Mouse (Mus musculus) limb, embryonic 14.5 days (tissue): ENCODE results near the gene Lhpp. TPM values are rescaled to one million over a fixed set of nuclear protein-coding genes. Genes with fewer than 3 reads are reported as not detected.

Source experiments
- ATAC-seq: fragments of 200-750 bp; cut with Nextera tagmentation; 2 replicates; pipeline ENCODE4 v1.8.0; 2017; ENCODE audit warnings: low read depth, moderate number of reproducible peaks, moderate TSS enrichment; ENCODE audit not compliant: low FRiP score
- DNase-seq: peaks from one replicate; pipeline ENCODE4 v3.0.0-alpha.2; 2015; ENCODE audit warnings: low spot score
- H3K27ac ChIP-seq: fragments of 300-500 bp; sonication (generic); replicated peaks from 2 replicates; pipeline ENCODE4 v1.5.1; 2014; ENCODE audit warnings: low read depth, mild to moderate bottlenecking, low read length, moderate library complexity, mixed read lengths
- H3K27me3 ChIP-seq: fragments of 300-500 bp; sonication (generic); 2 replicates; pipeline ENCODE4 v1.6.1; 2014; ENCODE audit warnings: low read length, mixed read lengths; ENCODE audit not compliant: control insufficient read depth, insufficient read depth
- H3K36me3 ChIP-seq: fragments of 300-500 bp; sonication (generic); 2 replicates; pipeline ENCODE4 v1.6.1; 2014; ENCODE audit warnings: mild to moderate bottlenecking, low read length, moderate library complexity, mixed read lengths; ENCODE audit not compliant: control insufficient read depth, insufficient read depth
- H3K4me1 ChIP-seq: fragments of 300-500 bp; sonication (generic); 2 replicates; pipeline ENCODE4 v1.6.1; 2014; ENCODE audit warnings: antibody characterized with exemption, low read length, mixed read lengths; ENCODE audit not compliant: control insufficient read depth, insufficient read depth
- H3K4me2 ChIP-seq: fragments of 300-500 bp; sonication (generic); replicated peaks from 2 replicates; pipeline ENCODE4 v1.6.1; 2014; ENCODE audit warnings: low read depth, mild to moderate bottlenecking, low read length, moderate library complexity; ENCODE audit not compliant: severe bottlenecking
- H3K4me3 ChIP-seq: fragments of 300-500 bp; sonication (generic); replicated peaks from 2 replicates; pipeline ENCODE4 v1.5.1; 2014; ENCODE audit warnings: low read length
- H3K9ac ChIP-seq: fragments of 300-500 bp; sonication (generic); 2 replicates; pipeline ENCODE4 v1.6.1; 2014; ENCODE audit warnings: mild to moderate bottlenecking, low read depth, low read length, moderate library complexity; ENCODE audit not compliant: severe bottlenecking
- H3K9me3 ChIP-seq: fragments of 300-500 bp; sonication (generic); 2 replicates; pipeline ENCODE4 v1.6.1; 2016; ENCODE audit warnings: low read length; ENCODE audit not compliant: control insufficient read depth
- POLR2A ChIP-seq: fragments of 200-500 bp; IDR thresholded peaks from 2 replicates; pipeline ENCODE4 v1.8.0; 2012; ENCODE audit warnings: inconsistent platforms, mild to moderate bottlenecking, moderate library complexity, borderline replicate concordance; ENCODE audit not compliant: insufficient read depth, insufficient read length; ENCODE audit errors: extremely low read depth
- WGBS: fragments of 180-500 bp; shearing (Covaris S2); extraction: QIAGEN DNeasy Blood & Tissue Kit; methylation state at CpG from one replicate; pipeline ENCODE4 v1.1.7; 2014; 5-methylcytosine and 5-hydroxymethylcytosine counted together
- polyA plus RNA-seq, 2 experiments: library from polyadenylated mRNA; depleted of rRNA in 1 of 2; stranded (reverse) in 1 of 2; unstranded in 1 of 2; fragments of >200 nt; fragmentation: Nextera tagmentation in 1 of 2; extraction: Ambion mirVana in 1 of 2; gene quantifications; 2 replicates each; pipeline versions ENCODE4 v1.2.1 to v1.2.3; 2012 to 2014

Gene Lhpp
- polyA plus RNA-seq, 2 experiments, result 20.9 to 22.5 TPM

GRCm38 (mm10) chr7:132686515-132686914 is 76.1 kb downstream of the Lhpp start:
- H3K9ac ChIP-seq, result no peak overlapping the region
- no peak for TF ChIP-seq POLR2A
- no peaks in the 10 kb centered on the region for H3K9me3 ChIP-seq
- 82% methylated on average over 3 of the region's 3 CpGs for WGBS
- 0 out of 2 replicates have a peak, but pooled peaks cover 16% of the 10 kb centered on the region for H3K4me1 ChIP-seq
- ATAC-seq, result no peak
- no peak for DNase-seq
- no peak overlapping the region for H3K27ac ChIP-seq
- no peaks in the 10 kb centered on the region for H3K27me3 ChIP-seq
- no peaks in the 10 kb centered on the region for H3K36me3 ChIP-seq
- H3K4me3 ChIP-seq, result no peak overlapping the region
- H3K4me2 ChIP-seq, result no peak overlapping the region

DNA sequence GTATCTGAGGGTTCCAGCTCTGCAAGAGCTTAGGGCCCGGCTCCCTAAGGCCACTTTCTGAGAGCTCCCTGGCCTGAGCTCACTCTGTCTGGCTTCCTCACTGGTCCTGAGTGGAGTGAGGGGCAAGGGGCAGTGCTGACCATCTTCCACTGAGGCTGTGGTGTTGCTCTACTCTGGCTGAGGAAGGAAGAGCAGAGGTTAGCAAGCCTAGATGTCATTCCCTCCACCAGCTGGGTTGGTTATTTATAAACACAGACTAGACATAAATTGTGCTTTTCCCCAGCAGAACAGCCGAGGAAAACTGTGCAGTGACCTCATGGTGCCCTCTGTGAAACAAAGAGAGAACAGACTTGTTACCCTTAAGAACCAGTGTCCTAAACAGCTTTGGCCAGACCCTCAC is 77.5 kb downstream of the Lhpp start:
- DNase-seq (no peak), ATAC-seq (no peak)
- Histone ChIP-seq H3K9ac (no peak overlapping the region), H3K9me3 (no peaks in the 10 kb centered on the region), H3K27me3 (no peaks in the 10 kb centered on the region), H3K36me3 (no peaks in the 10 kb centered on the region), H3K4me1 (0 out of 2 replicates have a peak, but pooled peaks cover 20% of the 10 kb centered on the region), H3K27ac (peak overlapping the region; percentile 71), H3K4me2 (no peak overlapping the region), H3K4me3 (no peak overlapping the region)
- no peak for TF ChIP-seq POLR2A
- WGBS, result 53% methylated on average over 2 of the region's 2 CpGs

GRCm38 (mm10) chr7:132688721-132689120 is 78.3 kb downstream of the Lhpp start:
- Histone ChIP-seq H3K4me3 (no peak overlapping the region), H3K4me1 (0 out of 2 replicates have a peak, but pooled peaks cover 15% of the 10 kb centered on the region), H3K4me2 (no peak overlapping the region), H3K36me3 (no peaks in the 10 kb centered on the region), H3K27ac (peak overlapping the region; percentile 71), H3K27me3 (no peaks in the 10 kb centered on the region), H3K9ac (no peak overlapping the region), H3K9me3 (no peaks in the 10 kb centered on the region)
- DNase-seq (peak; percentile 54), ATAC-seq (peak; percentile 69)
- WGBS, result 49% methylated on average over 5 of the region's 5 CpGs
- no peak for TF ChIP-seq POLR2A

GRCm38 (mm10) chr7:132689722-132690121 is 79.3 kb downstream of the Lhpp start:
- Histone ChIP-seq H3K27me3 (no peaks in the 10 kb centered on the region), H3K4me3 (no peak overlapping the region), H3K4me1 (0 out of 2 replicates have a peak, but pooled peaks cover 15% of the 10 kb centered on the region), H3K27ac (peak overlapping the region; percentile 53), H3K36me3 (no peaks in the 10 kb centered on the region), H3K4me2 (no peak overlapping the region), H3K9me3 (no peaks in the 10 kb centered on the region), H3K9ac (no peak overlapping the region)
- ATAC-seq (no peak), DNase-seq (no peak)
- WGBS, result 69% methylated on average over 5 of the region's 5 CpGs
- no peak for TF ChIP-seq POLR2A

DNA sequence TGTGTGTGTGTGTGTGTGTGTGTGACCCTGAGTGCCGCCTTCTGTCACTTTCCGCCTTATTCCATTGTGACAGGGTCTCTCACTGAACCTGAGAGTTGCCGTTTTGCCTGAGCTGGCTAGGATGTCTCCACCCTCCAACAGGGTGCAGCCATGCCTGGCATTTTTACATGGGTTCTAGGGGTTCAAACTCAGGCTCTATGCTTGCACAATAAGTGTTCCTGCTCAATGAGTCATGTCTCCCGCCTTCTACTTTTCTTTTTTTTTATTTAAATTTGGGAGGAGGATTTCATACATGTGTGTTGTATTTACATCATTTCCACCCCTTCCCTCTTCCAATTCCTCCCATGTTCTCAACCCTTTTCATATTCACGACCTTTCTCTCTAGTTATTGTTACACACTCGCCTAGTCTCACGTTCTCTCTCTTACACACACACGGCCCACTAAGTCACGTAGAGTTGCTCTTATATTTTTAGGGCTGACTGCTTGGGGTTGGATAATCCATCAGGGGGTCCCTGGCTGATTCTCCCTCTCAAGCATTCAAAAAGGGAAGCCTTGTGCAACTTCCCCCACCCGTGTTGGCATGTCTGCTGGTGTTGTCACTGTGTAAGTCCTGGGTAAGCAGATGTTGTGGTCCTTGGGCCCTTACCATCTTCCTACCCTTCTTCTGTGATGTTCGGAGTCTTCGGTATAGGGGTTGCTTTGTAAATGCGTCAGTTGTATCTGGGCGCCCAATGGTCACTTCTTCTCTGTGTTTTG is 80.5 kb downstream of the Lhpp start:
- H3K4me3 ChIP-seq, result no peak overlapping the region
- WGBS, result 85% methylated on average over 14 of the region's 14 CpGs

More for the DNA sequence above, 80.5 kb downstream of the Lhpp start:
- no peak for TF ChIP-seq POLR2A
- ATAC-seq, result no peak
- no peak overlapping the region for H3K27ac ChIP-seq
- H3K36me3 ChIP-seq, result no peaks in the 10 kb centered on the region
- no peak for DNase-seq
- 0 out of 2 replicates have a peak, but pooled peaks cover 15% of the 10 kb centered on the region for H3K4me1 ChIP-seq
- no peak overlapping the region for H3K4me2 ChIP-seq
- H3K27me3 ChIP-seq, result no peaks in the 10 kb centered on the region
- no peak overlapping the region for H3K9ac ChIP-seq
- H3K9me3 ChIP-seq, result no peaks in the 10 kb centered on the region
